In genomic region chr7:24294763-24295162, GRCm38 (mm10) we compare ENCODE assay signal across 17 mouse cellular contexts. TPM values are rescaled to one million over a fixed set of nuclear protein-coding genes. Genes with fewer than 3 reads are reported as not detected.
"Had no signal": no experiment of that assay in that cellular context is flagged by ENCODE, and none has a peak within 500 bp of the region (broad histone marks: within the 10 kb centered on the region; RNA-seq: fewer than 3 reads in every experiment).

No protein-coding gene starts in this region.

- H3K27me3 ChIP-seq: neural tube, embryonic 13.5 days; neural tube, embryonic 15.5 days; stomach, embryonic 15.5 days had no signal

- H3K4me3 ChIP-seq: neural tube, embryonic 13.5 days; neural tube, embryonic 15.5 days; stomach, embryonic 15.5 days had no signal

- H3K9ac ChIP-seq: neural tube, embryonic 13.5 days; neural tube, embryonic 15.5 days; stomach, embryonic 15.5 days had no signal

- H3K4me2 ChIP-seq: neural tube, embryonic 13.5 days; neural tube, embryonic 15.5 days; stomach, embryonic 15.5 days had no signal

- H3K4me1 ChIP-seq: stomach, embryonic 15.5 days had no signal

- H3K9me3 ChIP-seq: neural tube, embryonic 13.5 days; neural tube, embryonic 15.5 days; stomach, embryonic 15.5 days had no signal

- H3K27ac ChIP-seq: neural tube, embryonic 13.5 days; neural tube, embryonic 15.5 days; stomach, embryonic 15.5 days; stomach, postnatal 0 days had no signal

- DNase-seq: retina, postnatal 1 day; right cerebral cortex, adult 18-20 months; right cerebral cortex, postnatal 14 days; right cerebral cortex, postnatal 25 days; right cerebral cortex, postnatal 4 days; spleen, adult 18-20 months; thymus, adult 18-20 months; thymus, adult 2 months; thymus, postnatal 14 days; thymus, postnatal 25 days; thymus, postnatal 36 days; thymus, postnatal 4 days had no signal

RNA-seq across cellular contexts. Expression of gene Tescl, which starts 39.0 kb away (rescaled TPM):
- polyA plus RNA-seq: stomach, embryonic 15.5 days; thymus, postnatal 0 days had no signal
